Mouse (Mus musculus) stomach, embryonic 16.5 days (tissue): ENCODE data around the gene L1cam. TPM values are rescaled to one million over a fixed set of nuclear protein-coding genes. Genes with fewer than 3 reads are reported as not detected.

Experiments used
- ATAC-seq: fragments of 200-750 bp; cut with Nextera tagmentation; 2 replicates; pipeline ENCODE4 v1.8.0; 2017; ENCODE audit warnings: moderate number of reproducible peaks, moderate TSS enrichment; ENCODE audit not compliant: insufficient read depth, low FRiP score
- H3K27ac ChIP-seq: fragments of 300-500 bp; sonication (generic); 2 replicates; pipeline ENCODE4 v1.5.1; 2014; ENCODE audit warnings: low read length
- H3K27me3 ChIP-seq: fragments of 300-500 bp; sonication (generic); 2 replicates; pipeline ENCODE4 v1.6.1; 2014; ENCODE audit warnings: low read length, control low read depth, mixed read lengths; ENCODE audit not compliant: control insufficient read depth, insufficient read depth
- H3K36me3 ChIP-seq: fragments of 300-500 bp; sonication (generic); 2 replicates; pipeline ENCODE4 v1.6.1; 2014; ENCODE audit warnings: low read length; ENCODE audit not compliant: control insufficient read depth, insufficient read depth
- H3K4me1 ChIP-seq: fragments of 300-500 bp; sonication (generic); 2 replicates; pipeline ENCODE4 v1.6.1; 2014; ENCODE audit warnings: low read length, control low read depth, mixed read lengths; ENCODE audit not compliant: control insufficient read depth, insufficient read depth
- H3K4me2 ChIP-seq: fragments of 300-500 bp; sonication (generic); 2 replicates; pipeline ENCODE4 v1.6.1; 2014; ENCODE audit warnings: low read depth, low read length, mixed read lengths
- H3K4me3 ChIP-seq: fragments of 300-500 bp; sonication (generic); replicated peaks from 2 replicates; pipeline ENCODE4 v1.5.1; 2014; ENCODE audit warnings: mild to moderate bottlenecking, low read length
- H3K9ac ChIP-seq: fragments of 300-500 bp; sonication (generic); 2 replicates; pipeline ENCODE4 v1.6.1; 2014; ENCODE audit warnings: low read length
- H3K9me3 ChIP-seq: fragments of 300-500 bp; sonication (generic); replicated peaks from 2 replicates; pipeline ENCODE4 v1.6.1; 2016; ENCODE audit warnings: low read length, control low read depth; ENCODE audit not compliant: control insufficient read depth
- WGBS: fragments of 180-500 bp; shearing (Covaris S2); extraction: QIAGEN DNeasy Blood & Tissue Kit; methylation state at CpG from one replicate; pipeline ENCODE4 v1.1.7; 2014; 5-methylcytosine and 5-hydroxymethylcytosine counted together
- polyA plus RNA-seq: library from polyadenylated mRNA; unstranded; fragments of >200 nt; fragmentation: Nextera tagmentation; extraction: Ambion mirVana; gene quantifications from 2 replicates; pipeline ENCODE4 v1.2.1, GENCODE M21; 2015

L1cam gene
- polyA plus RNA-seq, 1 experiment from 2014 or later, result 9.8 TPM

DNA sequence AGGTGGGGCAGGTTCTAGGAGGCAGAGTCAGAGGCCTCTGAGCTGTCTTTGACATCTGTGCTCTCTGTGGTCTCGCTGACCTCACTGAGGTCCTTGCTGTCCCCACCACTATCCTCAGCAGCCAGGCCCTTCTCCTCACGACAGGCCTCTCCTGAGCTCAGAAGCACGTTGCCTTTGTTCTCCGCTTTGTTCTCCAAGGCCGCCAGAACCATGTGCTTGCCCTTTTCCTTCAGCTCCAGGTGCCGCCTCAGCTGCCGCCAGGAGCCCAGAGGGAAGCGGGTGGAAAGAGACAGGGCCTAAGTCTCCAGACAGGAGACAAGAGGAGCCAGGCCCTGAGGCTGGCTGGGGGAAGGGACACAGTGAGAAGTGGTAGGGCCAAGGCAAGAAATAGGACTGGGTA, 21.0 kb upstream of the L1cam start:
- H3K9ac ChIP-seq, result no peak overlapping the region
- H3K4me3 ChIP-seq, result no peak overlapping the region
- WGBS, result 75% methylated on average over 8 of the region's 8 CpGs
- no peaks in the 10 kb centered on the region for H3K27me3 ChIP-seq
- H3K27ac ChIP-seq, result no peak overlapping the region
- no peaks in the 10 kb centered on the region for H3K4me1 ChIP-seq
- H3K9me3 ChIP-seq, result no peaks in the 10 kb centered on the region
- no peak for ATAC-seq
- no peaks in the 10 kb centered on the region for H3K36me3 ChIP-seq
- no peak overlapping the region for H3K4me2 ChIP-seq

DNA sequence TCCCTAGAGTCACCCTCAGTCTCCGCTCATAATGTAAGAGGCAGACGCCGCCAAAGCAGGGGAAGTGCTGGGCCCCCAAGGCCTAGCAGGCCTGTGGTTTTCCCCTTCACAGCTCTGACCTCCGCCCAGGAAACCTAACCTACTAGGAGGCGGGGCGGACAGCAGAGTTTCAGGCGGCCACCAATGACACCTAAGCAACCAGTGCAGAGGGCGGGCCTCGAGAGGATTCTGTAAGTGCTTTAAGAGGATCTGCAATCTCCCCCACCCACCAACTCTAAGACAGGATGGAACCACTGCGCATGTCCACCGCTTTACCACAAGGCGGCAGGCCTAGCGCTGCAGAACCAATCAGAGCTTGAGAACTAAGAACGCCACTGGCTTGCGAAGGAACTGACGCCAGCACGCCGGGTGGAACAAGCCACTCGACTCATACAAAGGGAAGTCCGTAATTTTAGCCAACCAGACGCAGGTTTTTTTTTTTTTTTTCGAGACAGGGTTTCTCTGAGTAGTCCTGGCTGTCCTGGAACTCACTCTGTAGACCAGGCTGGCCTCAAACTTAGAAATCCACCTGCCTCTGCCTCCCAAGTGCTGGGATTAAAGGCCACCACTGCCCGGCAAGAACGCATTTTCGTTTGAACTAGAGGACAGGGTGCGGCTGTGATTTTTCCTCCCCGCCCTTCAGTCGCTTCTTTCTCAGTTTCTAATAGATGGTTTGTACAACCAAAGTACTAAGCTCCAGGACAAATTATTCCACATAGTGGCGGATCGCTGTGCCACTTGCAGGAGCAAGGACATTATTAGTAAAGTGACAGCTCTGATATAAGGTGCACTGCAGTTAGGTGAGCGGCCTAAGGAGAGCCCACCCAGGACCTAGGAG, 19.2 kb upstream of the L1cam start:
- peak overlapping the region; percentile 56 for H3K9ac ChIP-seq
- H3K36me3 ChIP-seq, result no peaks in the 10 kb centered on the region
- WGBS, result 18% methylated on average over 31 of the region's 31 CpGs
- peak overlapping the region; percentile 81 for H3K27ac ChIP-seq
- no peaks in the 10 kb centered on the region for H3K27me3 ChIP-seq
- no peaks in the 10 kb centered on the region for H3K9me3 ChIP-seq
- peak overlapping the region; percentile 47 for H3K4me2 ChIP-seq
- peak; percentile 98 for ATAC-seq
- H3K4me1 ChIP-seq, result no peaks in the 10 kb centered on the region
- H3K4me3 ChIP-seq, result peak overlapping the region; percentile 23

DNA sequence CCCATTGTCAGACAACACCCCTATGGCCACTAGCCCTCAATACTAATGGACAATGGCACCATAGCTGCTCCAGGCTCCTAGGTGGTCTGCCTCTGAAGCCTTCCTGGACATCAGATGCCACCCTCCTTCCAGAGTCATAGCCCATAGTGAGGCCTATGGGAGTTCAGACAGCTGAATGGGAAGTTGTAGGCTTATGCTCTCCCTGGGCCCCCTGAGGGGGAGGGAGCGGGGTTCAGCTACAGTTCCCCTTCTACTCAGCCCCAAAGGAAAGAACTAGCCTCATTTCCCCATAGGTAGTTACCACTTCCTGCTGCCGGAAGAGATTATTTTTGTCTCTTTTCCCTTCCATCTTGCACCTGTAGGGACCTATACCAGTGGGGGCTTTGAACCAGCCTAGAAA, 15.7 kb upstream of the L1cam start:
- WGBS, result 79% methylated on average over 2 of the region's 2 CpGs
- Histone ChIP-seq H3K9me3 (no peaks in the 10 kb centered on the region), H3K4me2 (0 out of 2 replicates have a peak overlapping the region, but pooled peaks have one; percentile 45), H3K4me3 (no peak overlapping the region), H3K27me3 (no peaks in the 10 kb centered on the region; the same call in 1 of the 2 replicates), H3K36me3 (no peaks in the 10 kb centered on the region), H3K9ac (no peak overlapping the region), H3K27ac (no peak overlapping the region), H3K4me1 (no peaks in the 10 kb centered on the region)
- no peak for ATAC-seq

DNA sequence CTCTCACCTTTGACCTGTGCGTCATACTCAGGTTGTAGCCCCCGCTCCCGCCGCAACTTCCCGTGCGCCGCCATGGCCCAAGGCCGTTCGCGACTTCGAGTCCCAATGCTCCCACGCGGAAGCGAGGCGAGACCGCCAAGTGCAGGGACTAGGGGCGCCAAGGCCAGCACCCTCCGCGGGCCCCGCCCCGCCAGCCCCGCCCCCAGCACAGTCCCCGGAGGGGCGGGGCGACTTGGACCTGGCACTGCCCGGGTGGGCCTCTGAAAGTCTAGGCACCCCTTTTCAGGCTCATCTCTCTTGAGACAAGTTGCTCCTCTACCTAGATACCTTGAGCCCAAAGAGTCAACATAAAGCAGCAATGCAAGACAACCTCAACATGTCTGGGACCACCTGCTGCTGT, 15.3 kb upstream of the L1cam start:
- no peak overlapping the region for H3K27ac ChIP-seq
- no peaks in the 10 kb centered on the region for H3K4me1 ChIP-seq
- H3K9ac ChIP-seq, result no peak overlapping the region; the same call in 1 of the 2 replicates
- no peaks in the 10 kb centered on the region for H3K36me3 ChIP-seq
- H3K9me3 ChIP-seq, result no peaks in the 10 kb centered on the region
- peak overlapping the region; percentile 45 for H3K4me2 ChIP-seq
- WGBS, result 8% methylated on average over 26 of the region's 26 CpGs
- peak overlapping the region; percentile 26 for H3K4me3 ChIP-seq
- H3K27me3 ChIP-seq, result no peaks in the 10 kb centered on the region; the same call in 1 of the 2 replicates
- ATAC-seq, result no peak

DNA sequence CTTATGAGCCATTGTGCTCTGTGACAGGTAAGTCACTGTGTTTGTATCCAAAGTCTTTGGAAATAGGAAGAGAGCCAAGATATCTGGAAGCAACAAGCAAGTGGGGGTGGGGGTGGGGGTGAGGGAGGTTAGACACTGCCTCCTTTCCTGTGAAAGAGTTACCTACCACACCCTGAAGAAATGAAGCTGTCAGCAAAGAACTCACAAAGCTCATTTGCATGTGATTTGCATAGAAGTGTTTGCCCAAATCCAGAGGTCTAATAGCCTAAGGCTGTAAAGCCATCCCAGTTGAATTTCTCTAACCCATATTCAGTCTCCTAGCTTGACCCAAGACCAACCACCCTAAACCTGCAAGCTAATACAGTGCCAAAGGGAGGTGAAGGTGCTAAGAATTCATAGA, 14.5 kb upstream of the L1cam start:
- no peak overlapping the region for H3K9ac ChIP-seq
- H3K4me3 ChIP-seq, result no peak overlapping the region; the same call in 1 of the 2 replicates
- H3K9me3 ChIP-seq, result no peaks in the 10 kb centered on the region
- no peaks in the 10 kb centered on the region for H3K4me1 ChIP-seq
- no peak overlapping the region for H3K4me2 ChIP-seq
- no peaks in the 10 kb centered on the region for H3K36me3 ChIP-seq
- no peak overlapping the region for H3K27ac ChIP-seq
- no peaks in the 10 kb centered on the region; the same call in 1 of the 2 replicates for H3K27me3 ChIP-seq
- ATAC-seq, result no peak

DNA sequence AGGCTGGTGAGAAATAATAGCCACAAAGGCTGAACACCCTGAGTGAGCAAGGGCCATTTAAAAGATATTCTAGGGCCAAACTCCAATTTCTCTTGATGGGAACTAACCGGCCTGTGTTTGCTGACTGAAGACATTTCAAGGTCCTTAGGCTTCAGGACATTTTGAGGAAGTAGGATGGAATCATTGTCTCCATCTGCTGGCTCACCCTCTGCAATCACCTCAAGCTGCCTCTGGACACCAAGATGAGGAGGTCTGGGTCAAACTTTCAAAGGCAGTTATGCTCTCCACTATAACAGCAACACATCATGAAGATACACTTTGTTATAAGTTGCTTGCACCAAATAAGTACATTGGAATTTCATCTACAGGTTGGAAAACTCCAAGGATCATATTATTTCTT, 14.1 kb upstream of the L1cam start:
- Histone ChIP-seq H3K27me3 (no peaks in the 10 kb centered on the region; the same call in 1 of the 2 replicates), H3K4me3 (no peak overlapping the region), H3K27ac (no peak overlapping the region), H3K4me2 (no peak overlapping the region), H3K9me3 (no peaks in the 10 kb centered on the region), H3K36me3 (no peaks in the 10 kb centered on the region), H3K4me1 (no peaks in the 10 kb centered on the region), H3K9ac (no peak overlapping the region)
- 77% methylated on average over 1 of the region's 1 CpGs for WGBS
- no peak for ATAC-seq

DNA sequence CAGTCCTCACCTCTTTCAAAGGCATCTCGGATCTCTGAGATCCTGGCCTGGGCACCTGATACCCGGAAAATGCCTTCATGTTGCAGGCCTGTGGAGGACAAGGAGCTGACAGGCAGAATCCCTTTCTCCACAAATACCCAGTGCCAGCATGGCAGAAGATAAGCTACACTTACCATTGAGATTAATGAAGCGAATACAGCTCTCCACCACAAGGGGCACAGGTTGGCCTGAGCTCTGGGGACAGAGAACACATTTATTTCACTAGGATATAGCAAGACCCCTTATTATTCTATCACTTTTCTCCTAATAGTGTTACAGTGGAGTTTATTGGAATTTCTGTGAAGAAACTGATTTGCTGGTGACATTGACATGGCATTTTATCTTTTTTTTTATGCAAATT, 2.1 kb upstream of the L1cam start:
- H3K27me3 ChIP-seq, result no peaks in the 10 kb centered on the region
- H3K27ac ChIP-seq, result no peak overlapping the region
- no peak overlapping the region for H3K4me2 ChIP-seq
- H3K9ac ChIP-seq, result no peak overlapping the region
- no peaks in the 10 kb centered on the region for H3K9me3 ChIP-seq
- H3K4me3 ChIP-seq, result no peak overlapping the region
- ATAC-seq, result no peak
- H3K36me3 ChIP-seq, result no peaks in the 10 kb centered on the region
- H3K4me1 ChIP-seq, result no peaks in the 10 kb centered on the region
- 73% methylated on average over 3 of the region's 3 CpGs for WGBS

DNA sequence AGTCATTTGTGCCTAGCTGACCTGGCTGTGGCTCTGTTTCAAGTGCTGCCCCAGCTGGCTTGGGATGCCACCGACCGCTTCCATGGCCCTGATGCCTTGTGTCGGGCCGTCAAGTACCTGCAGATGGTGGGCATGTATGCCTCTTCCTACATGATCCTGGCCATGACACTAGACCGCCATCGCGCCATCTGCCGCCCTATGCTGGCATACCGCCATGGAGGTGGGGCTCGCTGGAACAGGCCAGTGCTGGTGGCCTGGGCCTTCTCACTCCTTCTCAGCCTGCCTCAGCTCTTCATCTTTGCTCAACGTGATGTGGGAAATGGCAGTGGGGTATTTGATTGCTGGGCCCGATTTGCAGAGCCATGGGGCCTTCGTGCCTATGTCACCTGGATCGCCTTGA, 3.1 kb downstream of the L1cam start:
- H3K36me3 ChIP-seq, result no peaks in the 10 kb centered on the region
- ATAC-seq, result no peak

DNA sequence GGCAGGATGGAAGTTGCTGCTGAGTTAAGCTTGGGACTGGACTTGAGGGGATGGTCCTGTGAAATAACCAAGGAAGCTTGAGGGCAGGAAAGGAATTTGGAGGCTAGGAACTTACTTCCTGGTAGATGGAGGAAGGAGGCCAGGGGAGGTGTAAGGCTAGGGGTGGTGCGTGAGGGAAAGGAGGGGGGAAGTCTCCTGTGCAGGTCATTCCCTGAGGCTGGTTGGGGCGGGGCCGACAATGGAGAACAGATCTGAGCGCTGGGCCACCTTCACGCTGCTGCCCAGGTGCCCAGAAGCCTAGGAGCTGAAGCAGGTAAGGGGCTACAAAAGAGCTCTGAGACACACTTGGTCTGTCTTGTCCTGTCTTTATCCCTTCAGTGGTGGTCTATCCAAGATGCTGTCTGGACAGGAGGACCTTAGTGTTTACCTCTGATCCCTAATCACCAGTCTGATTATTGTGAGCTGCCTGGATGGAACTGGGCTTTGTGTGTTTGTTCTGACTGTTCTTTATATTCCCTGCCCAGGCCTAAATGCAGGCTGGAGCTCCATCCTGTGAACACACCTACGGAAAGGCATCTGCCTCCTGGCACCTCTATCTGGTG, 4.3 kb downstream of the L1cam start, which contains the start of gene Avpr2:
Gene Avpr2, plus strand, starts transcription at position 552 of the 602 bp plus-strand sequence.
- H3K4me1 ChIP-seq, result no peaks in the 10 kb centered on the region
- 61% methylated on average over 6 of the region's 6 CpGs for WGBS
- no peak within 1 kb of the TSS for H3K4me2 ChIP-seq
- no peak within 1 kb of the TSS for H3K4me3 ChIP-seq
- H3K9me3 ChIP-seq, result no peaks in the 10 kb centered on the region
- no peak within 1 kb of the TSS for H3K9ac ChIP-seq
- no peaks in the 10 kb centered on the region for H3K36me3 ChIP-seq
- H3K27ac ChIP-seq, result no peak within 1 kb of the TSS
- ATAC-seq, result 0 out of 2 replicates have a peak, but pooled peaks have one; percentile 56
- H3K27me3 ChIP-seq, result no peaks in the 10 kb centered on the region

More for the DNA sequence above, 3.1 kb downstream of the L1cam start:
- no peaks in the 10 kb centered on the region for H3K27me3 ChIP-seq
- no peak overlapping the region for H3K4me2 ChIP-seq
- no peak overlapping the region for H3K4me3 ChIP-seq
- WGBS, result 90% methylated on average over 14 of the region's 14 CpGs
- no peaks in the 10 kb centered on the region for H3K9me3 ChIP-seq
- H3K27ac ChIP-seq, result no peak overlapping the region
- H3K4me1 ChIP-seq, result no peaks in the 10 kb centered on the region
- no peak overlapping the region for H3K9ac ChIP-seq
